Mouse (Mus musculus) right cerebral cortex, postnatal 10 days (tissue): Measurements from ENCODE around the gene Rhox8.
"Not testable (repeated sequence)": the region's sequence is repeated elsewhere in the genome, so short reads cannot be mapped to it uniquely, and the experiment has no call there.

ENCODE experiments used
- DNase-seq, 2 experiments: peaks; one replicate each; pipeline ENCODE4 v3.0.0; 2021; ENCODE audit warnings: low spot score in 2 of 2

Rhox8 gene

GRCm38 (mm10) chrX:37878844-37879243 is at the start of gene Rhox8:
Gene Rhox8 (minus strand): TSS chrX:37878944.
- DNase-seq, result no peak

- no peak for DNase-seq
Observed at GRCm38 (mm10) chrX:37916311-37916710, 37.6 kb upstream of the Rhox8 start.

- no peak for DNase-seq
Observed at GRCm38 (mm10) chrX:37908581-37908980, 29.8 kb upstream of the Rhox8 start.

GRCm38 (mm10) chrX:37903727-37904126 is 25.0 kb upstream of the Rhox8 start:
- DNase-seq, result peak in 1 of 2 experiments; percentile 18

GRCm38 (mm10) chrX:37901670-37902069 is 22.9 kb upstream of the Rhox8 start, which contains the start of gene Rhox9:
Gene Rhox9 (minus strand): TSS chrX:37901770.
- DNase-seq, result not testable (repeated sequence)

GRCm38 (mm10) chrX:37897132-37897531 is 18.4 kb upstream of the Rhox8 start, which contains the start of gene Rhox7b:
Gene Rhox7b (minus strand): TSS chrX:37897232.
- not testable (repeated sequence) for DNase-seq

- DNase-seq, result no peak
Observed at GRCm38 (mm10) chrX:37871641-37872040, 7.1 kb downstream of the Rhox8 start.

- DNase-seq, result not testable (repeated sequence)
Observed at GRCm38 (mm10) chrX:37831386-37831785, 47.4 kb downstream of the Rhox8 start, which contains the start of gene Rhox7a. Gene Rhox7a (plus strand): TSS chrX:37831686.

GRCm38 (mm10) chrX:37826610-37827009 is 52.1 kb downstream of the Rhox8 start, which contains the start of gene Rhox6:
Gene Rhox6 (plus strand): TSS chrX:37826910.
- not testable (repeated sequence) for DNase-seq
